Mouse (Mus musculus) fat pad, adult 2 months (tissue): ENCODE measurements around the gene Fgf11.

Experiments used
- DNase-seq: peaks from one replicate; pipeline ENCODE4 v3.0.0-alpha.2; 2011; ENCODE audit warnings: low read depth, low spot score; ENCODE audit errors: extremely low read depth

The Fgf11 gene

DNA sequence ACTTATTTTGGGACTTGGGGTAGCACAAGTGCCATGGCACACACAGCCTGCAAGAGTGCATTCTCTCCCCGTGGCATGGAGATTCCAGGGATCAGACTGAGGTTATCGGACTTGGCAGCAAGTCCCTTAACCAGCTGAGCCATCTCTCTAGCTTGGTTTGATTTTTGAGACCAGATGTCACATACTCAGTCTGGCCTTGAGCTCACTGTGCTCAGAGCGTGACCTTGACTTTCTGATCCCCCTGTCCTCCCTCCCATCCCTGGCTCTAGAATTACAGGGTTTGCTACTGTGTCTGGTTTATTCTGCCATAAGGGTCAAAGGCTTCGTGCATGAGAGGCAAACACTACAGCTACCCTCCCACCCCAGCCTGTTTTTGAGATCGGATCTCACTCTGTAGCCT is 12.2 kb downstream of the Fgf11 start:
- DNase-seq = no peak

DNA sequence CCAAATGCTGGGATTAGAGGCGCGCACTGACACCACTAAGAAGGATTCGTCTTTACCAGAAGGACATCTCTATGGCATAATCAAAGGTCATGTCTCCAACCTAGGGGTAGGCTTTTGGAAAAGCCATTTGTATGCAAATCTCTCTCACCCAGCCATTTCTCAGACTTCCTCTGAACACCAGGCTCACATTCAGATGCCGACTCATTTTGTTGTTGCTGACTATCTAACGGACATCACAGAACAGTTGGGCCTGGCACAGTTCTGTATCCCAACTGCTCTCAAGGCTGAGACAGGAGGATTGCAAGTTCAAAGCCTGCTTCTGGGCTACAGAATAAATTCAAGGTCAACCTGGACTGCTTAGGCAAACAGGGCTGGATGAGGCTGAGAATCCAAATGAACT is 14.4 kb downstream of the Fgf11 start:
- no peak for DNase-seq

DNA sequence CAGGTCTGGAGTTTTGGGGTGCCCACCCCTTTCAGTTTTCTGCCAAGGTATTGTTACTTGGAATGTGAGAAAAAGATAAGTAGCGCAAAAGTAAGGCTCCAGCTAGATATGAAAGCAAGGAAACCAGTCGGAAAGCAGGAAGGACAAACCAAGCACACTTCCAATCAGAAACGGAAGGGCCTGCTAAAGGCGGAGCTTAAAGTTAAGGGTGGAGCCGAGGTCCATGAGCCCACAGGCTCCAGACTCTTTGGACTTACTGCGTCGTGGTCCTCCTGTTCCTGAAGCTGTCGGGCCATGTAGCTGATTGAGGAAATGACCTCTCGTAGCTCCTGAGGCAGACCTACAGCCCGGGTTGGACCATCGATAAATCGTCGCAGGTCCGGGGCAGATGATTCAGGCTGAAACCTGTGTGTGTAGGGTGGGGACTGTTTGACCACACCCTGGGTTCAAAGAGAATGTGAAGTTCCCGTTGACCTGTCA is 16.8 kb downstream of the Fgf11 start:
- DNase-seq = no peak

DNA sequence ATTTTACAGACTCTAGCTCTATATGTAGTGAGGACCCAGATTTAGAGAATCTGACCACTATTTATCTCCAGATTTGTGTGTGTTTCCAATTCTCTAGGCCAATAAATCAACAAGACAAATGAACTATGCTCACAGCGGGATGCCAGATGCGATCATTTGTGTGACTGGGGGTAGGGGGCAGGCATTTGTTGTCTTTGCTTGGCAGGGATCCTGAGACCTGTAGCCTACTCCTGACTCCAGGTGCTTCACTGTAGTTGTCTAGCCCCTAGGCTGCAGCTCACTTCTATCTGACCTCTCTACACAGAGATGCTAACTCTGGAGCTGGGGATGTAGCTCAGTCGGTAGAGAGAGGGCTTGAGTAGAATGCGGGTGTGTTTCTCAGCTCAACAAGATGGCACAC is 19.8 kb downstream of the Fgf11 start:
- no peak for DNase-seq

DNA sequence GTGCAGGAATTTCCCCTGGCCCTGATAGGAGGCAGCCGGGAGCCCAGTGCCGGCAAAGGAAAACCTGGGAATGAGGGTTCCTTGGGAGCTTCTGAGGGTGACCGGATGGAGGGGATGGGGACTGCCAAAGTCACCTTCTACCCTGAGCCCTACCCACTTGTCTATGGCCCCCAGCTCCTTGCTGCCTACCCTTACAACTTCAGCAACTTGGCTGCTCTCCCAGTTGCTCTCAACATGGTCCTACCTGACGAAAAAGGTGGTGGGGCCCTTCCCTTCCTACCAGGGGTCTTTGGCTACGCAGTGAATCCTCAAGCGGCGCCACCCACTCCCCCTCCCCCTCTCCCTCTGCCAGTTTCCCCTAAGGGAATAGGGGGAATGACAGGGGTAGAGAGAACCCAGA is 22.7 kb downstream of the Fgf11 start:
- no peak for DNase-seq

DNA sequence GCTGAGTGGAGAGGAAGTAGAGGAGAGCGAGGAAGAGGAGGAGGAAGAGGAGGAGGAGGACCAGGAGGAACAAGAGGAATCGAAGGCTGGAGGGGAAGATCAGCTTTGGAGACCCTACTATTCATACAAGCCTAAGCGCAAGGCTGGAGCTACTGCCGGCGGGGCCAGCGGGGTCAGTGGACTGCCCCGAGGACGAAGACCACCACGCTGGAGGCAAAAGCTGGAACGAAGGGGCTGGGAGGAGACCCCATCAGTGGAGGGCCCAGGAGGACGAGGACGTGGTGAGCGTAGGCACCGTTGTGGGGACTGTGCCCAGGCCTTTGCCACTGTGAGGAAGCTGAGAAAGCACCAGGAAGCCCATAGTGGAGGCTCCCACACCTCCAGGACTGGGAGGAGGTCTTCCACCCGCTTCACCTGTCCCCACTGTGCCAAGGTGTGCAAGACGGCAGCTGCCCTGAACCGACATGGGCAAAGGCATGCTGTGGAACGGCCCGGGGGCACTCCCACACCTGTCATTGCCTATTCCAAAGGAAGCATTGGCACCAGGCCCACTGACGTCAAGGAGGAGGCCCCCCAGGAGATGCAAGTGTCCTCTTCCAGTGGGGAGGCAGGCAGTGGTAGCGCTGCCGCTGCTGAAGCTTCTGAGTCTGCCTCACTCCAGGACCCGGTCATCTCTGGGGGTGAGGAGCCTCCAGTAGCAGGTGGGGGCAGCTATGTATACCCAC is 23.2 kb downstream of the Fgf11 start:
- no peak for DNase-seq

DNA sequence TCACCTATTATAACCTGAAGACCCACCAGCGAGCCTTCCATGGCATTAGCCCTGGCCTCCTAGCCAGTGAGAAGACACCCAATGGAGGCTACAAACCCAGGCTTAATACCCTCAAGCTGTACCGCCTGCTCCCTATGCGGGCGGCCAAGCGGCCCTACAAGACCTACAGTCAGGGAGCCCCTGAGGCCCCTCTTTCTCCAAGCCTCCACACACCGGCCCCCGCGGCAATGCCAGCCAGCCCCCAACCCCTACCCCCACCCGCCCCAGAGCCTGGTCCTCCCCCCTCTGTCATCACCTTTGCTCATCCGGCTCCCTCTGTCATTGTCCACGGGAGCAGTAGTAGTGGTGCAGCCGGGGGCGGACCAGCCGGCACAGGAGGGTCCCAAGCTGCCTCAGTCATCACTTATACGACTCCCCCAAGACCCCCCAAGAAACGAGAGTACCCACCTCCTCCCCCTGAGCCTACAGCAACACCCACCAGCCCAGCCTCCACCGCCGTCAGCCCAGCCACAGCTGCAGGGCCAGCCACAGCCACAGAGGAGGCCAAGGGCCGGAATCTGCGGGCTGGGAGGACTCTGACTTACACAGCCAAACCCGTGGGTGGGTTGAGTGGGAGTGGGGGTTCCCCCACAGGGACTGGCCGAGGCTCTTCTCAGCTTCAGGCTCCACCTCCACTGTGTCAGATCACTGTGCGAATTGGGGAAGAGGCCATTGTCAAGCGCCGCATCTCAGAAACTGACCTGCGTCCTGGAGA is 24.0 kb downstream of the Fgf11 start:
- no peak for DNase-seq

DNA sequence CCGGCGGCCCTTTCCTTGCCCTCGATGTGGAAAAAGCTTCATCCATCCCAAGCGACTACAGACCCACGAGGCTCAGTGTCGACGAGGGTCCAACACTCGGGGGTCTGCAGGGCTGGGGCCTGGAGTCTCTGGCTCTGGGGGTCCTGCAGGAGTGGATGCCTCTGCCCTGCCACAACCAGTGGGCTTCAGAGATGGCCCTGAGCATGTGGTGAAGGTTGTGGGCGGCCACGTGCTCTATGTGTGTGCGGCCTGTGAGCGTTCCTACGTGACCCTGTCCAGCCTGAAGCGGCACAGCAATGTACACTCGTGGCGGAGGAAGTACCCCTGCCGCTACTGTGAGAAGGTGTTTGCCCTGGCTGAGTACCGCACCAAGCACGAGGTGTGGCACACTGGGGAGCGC is 25.2 kb downstream of the Fgf11 start:
- DNase-seq = no peak

DNA sequence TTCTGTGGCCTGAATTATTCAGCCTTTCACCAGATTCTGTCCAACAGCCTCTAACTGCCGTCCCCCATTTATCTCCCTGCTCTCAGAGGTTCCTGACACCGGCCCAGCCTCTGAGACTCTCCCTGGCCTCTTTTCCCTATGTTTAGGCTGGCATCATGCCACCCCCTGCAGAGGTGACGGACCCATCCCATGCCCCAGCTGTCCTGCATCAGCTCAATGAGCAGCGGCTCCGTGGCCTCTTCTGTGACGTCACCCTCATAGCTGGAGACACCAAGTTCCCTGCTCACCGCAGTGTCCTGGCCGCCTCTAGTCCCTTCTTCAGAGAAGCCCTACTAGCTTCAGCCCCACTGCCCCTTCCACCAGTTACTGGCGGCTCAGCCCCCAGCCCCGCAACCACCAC is 25.9 kb downstream of the Fgf11 start:
- DNase-seq = no peak

DNA sequence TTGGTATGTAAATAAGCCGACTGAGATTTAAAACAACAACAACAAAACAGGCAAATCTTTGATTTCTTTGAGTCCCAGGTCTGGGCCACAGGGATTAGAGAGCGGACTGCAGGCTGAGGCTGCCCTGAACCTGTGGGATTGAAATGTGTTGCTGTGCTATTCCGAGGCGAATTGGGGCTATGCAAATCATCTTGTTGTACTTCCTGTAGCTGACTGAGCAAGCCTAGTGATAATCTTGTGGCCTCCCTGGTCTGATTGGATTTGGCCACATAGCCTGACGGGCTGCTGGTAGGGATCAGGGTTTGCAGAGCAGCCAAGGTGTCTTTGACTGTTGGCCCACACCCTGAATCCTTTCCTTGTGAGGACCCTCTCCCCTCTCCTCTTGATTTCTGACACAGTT is 26.7 kb downstream of the Fgf11 start:
- no peak for DNase-seq

DNA sequence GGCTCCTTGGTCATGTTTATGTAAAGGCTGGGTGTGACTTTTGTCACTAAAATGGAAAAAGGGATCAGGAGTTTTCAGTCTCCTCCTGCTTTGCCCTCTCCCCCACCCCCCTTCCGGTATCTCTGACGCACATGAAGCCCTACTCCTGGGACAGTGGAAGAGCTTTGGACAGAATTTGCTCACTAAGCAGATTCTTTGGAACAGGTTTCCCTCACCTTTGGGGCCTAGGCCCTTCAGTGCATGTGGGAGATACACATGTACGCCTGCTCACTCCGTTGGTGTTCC is 34.1 kb downstream of the Fgf11 start:
- no peak for DNase-seq

DNA sequence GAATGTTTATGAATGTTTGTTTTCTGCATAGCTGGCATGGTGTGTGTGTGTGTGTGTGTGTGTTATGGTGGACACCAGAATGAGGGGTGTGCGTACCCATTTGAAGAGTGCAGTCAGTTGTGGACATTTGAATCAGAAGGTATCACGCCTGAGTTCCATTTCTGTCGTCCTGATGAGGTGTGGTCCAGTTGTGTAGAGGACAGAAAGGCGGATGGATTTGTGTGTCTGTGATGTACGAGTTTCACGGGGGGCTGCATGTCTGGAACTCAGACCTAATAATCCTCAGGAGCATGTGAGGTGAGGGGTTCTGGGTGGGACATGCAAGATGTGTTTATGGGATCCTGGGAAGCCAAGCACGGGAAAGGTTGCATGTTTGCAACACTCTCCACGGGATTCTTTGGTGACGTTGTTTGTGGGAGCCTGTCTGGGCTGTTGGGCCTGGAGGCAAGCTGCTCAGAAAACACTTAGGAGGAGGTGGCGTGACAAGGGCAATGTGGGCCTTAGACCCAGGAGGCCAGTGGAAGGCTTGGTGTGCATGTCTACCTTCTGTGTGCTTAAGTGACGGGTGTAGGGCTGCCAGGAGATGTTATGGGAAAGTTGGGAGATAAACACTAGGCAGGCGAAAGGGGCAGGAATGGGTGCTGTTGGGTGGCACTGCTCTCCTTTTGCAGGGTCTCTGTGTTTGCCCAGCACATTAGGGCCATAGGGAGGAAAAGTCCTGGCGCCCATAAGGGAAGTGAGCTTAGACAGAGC is 34.6 kb downstream of the Fgf11 start:
- DNase-seq = no peak

DNA sequence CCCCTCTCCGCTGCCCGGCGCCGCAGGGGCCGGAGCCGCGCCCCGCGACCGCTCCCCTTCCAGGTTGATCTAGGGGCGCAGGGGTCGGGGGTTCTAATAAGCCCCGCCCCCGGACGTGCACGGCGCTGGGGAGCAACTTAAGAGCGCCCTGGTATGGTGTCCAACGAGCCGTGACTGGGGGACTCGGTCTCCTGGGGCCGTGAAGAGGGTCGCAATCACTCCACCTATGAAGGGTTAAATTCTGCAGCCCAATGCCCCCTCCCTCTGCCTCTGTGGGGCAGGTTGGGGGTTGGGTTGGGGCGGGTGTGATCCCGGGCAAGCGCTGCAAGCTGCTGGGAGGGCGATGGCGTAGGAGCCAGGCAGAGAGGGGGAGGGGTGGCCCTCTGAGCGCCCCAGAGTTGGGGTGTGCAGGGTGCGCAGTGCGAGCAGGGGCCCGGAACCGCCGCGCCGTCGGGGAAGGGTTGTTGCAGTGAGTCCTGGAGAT is 35.5 kb downstream of the Fgf11 start:
- no peak for DNase-seq

DNA sequence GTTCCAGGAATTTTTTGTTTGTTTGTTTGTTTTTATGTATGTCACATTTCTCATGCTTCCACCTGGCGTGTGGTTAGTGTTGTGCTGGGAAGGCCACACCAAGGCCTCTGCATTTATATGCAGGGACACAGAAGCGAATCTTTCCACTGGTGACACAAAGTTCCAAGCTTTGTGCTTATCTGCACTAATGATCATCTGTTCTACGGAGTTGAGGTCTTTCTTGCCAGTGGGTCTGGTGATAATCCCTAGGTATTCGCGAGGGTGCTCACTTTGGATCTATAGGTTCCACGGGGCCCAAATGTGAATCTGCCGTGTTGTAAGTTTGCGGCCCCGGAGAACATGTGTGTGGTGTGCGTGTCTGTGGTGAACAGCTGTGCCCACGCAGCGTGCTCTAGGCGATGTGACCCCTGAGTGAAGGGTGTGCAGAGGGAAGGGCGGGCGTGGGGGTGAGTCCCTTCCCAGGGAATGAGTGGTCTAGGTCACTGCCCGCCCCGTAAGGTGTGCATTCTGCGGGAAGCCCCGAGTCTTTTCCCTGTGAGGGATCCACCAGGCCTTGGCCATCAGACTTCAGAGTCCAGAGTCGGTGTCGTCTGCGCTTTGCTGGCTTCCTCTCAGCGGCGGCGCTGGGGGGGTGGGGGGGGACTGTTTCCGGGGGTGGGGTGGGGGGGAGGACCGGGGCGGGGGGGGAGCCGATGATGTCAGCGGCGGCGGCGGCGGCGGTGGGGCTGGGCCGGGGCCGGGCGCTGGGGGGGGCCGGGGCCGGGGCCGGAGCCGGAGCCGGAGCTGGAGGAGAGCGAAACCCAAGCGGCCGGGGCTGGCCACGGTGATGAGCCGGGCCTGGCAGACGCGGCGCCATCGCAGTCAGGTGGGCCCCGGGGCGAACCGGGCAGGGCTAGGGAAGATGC is 36.2 kb downstream of the Fgf11 start, which contains the start of gene Zbtb4:
Zbtb4 (plus strand) TSS at position 692 of the 905 bp plus-strand sequence.
- no peak for DNase-seq

DNA sequence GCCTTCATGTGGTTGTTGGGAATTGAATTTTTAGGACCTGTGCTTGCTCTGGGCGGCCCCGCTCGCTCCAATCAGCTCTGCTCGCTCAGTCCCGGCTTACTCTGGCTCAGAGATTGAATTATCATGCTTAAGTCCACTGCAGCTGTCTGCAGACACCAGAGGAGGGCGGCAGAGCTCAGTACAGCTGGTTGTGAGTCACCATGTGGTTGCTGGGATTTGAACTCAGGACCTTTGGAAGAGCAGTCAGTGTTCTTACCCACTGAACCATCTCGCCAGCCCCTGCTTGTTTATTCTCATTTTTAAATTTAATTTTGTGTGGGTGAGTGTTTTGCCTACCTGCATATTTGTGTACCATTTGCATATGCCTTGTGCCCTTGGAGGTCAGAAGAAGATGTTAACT is 38.1 kb downstream of the Fgf11 start:
- DNase-seq = no peak

DNA sequence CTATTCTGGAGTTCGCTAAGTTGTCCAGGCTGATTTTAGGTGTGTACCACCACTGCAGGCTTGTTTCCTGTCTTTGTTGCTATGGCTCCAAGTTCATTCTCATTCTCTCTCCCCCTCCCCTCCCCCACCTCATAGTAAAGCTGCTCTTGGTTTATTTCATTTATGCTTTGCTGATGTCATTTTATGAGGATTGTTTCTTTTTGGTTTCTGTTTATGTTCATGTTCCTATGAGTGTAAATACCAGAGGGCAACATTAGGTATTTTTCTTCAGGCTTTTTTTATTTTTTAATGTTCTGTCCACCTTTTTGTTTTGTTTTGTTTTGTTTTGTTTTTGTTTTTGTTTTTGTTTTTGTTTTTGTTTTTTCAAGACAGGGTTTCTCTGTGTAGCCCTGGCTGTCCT is 39.8 kb downstream of the Fgf11 start, which contains the start of gene Slc35g3:
Slc35g3 (minus strand) TSS at position 101 of the 400 bp plus-strand sequence.
- DNase-seq = no peak

DNA sequence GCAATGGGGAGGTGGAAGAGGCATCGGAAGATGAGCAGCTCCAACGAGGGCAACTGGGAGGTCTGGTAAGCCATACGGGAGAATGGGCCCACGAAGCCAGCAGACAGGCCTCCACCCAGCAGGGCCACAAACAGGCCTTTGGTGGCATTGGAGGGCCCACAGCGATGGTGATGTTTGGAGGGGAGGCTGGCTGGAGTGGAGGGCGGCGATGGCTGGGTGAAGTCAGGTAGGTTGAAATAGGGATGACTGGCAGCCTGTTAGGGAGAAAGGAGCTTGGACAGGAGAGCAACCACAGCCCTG is 40.8 kb downstream of the Fgf11 start:
- DNase-seq = no peak

DNA sequence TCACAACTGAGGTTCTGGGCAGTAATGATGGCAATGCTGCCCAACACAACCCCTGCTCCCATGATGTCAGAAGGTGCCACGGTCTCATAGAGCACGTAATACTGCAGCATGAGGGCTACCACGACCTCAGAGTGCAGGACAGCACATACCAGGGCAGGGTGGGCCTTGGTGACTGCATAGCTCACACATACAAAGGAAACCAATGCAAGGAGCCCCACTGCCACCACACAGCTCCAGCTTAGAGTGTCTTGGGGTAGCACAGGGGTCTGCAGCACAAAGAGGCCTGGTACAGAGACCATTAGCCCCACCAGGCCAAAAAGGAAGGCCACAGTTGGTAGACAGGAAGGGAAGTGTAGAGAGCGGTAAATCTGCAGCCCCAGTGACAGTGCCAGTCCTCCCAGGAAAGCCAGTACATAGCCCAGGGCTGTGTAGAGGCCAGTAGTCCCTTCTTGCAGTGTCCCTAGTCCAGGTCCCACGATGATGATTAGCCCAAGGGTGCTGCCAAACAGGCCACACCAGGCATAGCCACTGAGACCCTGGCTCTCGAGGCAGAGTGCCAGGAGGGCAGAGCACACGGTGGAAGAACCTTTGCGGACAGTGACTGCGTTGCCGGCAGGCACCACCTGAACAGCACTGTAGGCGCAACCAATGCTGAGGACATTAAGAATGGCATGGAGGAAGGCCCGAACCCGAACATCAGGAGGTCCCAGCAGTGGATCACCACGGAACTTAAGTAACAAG is 41.3 kb downstream of the Fgf11 start:
- DNase-seq = no peak

DNA sequence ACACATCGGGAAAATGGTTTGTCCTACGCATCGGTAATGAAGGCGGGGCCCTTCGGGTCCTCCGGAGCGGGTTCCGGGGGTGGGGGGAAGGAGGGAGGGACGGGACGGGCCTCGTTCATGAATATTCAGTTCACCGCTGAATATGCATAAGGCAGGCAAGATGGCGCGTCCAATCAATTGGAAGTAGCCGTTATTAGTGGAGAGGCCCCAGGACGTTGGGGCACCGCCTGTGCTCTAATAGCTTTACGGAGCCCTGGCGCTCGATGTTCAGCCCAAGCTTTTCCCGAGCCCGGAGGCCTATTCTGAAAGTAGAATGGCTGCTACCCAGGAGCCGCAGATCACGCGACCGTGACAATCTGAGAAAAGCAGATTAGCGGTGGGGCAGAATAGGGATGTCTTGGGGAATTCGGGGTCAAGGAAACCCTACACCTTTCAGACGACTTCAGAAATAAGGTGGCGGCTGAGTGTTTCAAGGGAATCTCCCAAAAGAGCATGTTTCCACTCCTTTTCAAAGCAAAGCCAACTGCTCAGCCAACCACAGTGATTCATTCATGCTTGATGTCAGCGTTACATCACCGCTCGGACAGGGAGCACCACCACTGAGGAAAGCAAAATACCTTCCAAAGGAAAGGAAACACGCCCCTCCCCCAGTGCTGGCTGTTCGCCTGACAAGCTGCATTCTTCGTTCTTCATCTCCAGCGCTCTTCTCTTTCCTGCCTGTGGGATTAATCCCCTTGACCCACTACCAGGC is 42.5 kb downstream of the Fgf11 start:
- no peak for DNase-seq
